Mouse (Mus musculus) forebrain, embryonic 16.5 days (tissue): ENCODE results near the gene Foxb1. TPM values are rescaled to one million over a fixed set of nuclear protein-coding genes. Genes with fewer than 3 reads are reported as not detected.

Experiments
- ATAC-seq: fragments of 200-750 bp; cut with Nextera tagmentation; 2 replicates; pipeline ENCODE4 v1.8.0; 2017; ENCODE audit warnings: mild to moderate bottlenecking, moderate library complexity
- H3K27ac ChIP-seq: fragments of 300-500 bp; sonication (generic); 2 replicates; pipeline ENCODE4 v1.5.1; 2014; ENCODE audit warnings: low read length, control low read depth
- H3K27me3 ChIP-seq: fragments of 300-500 bp; sonication (generic); replicated peaks from 2 replicates; pipeline ENCODE4 v1.6.1; 2014; ENCODE audit warnings: low read length; ENCODE audit not compliant: control insufficient read depth, insufficient read depth
- H3K36me3 ChIP-seq: fragments of 300-500 bp; sonication (generic); 2 replicates; pipeline ENCODE4 v1.6.1; 2014; ENCODE audit not compliant: control insufficient read depth, insufficient read depth
- H3K4me1 ChIP-seq: fragments of 300-500 bp; sonication (generic); replicated peaks from 2 replicates; pipeline ENCODE4 v1.6.1; 2014; ENCODE audit warnings: low read length; ENCODE audit not compliant: control insufficient read depth, insufficient read depth
- H3K4me2 ChIP-seq: fragments of 300-500 bp; sonication (generic); 2 replicates; pipeline ENCODE4 v1.6.1; 2014; ENCODE audit warnings: mild to moderate bottlenecking, low read length, control low read depth
- H3K4me3 ChIP-seq: fragments of 300-500 bp; sonication (generic); replicated peaks from 2 replicates; pipeline ENCODE4 v1.5.1; 2014; ENCODE audit warnings: mild to moderate bottlenecking, low read length, control low read depth
- H3K9ac ChIP-seq: fragments of 300-500 bp; sonication (generic); replicated peaks from 2 replicates; pipeline ENCODE4 v1.6.1; 2014; ENCODE audit warnings: low read depth, low read length, control low read depth
- H3K9me3 ChIP-seq: fragments of 300-500 bp; sonication (generic); 2 replicates; pipeline ENCODE4 v1.6.1; 2016; ENCODE audit warnings: low read length; ENCODE audit not compliant: control insufficient read depth
- WGBS: fragments of 180-500 bp; shearing (Covaris S2); extraction: QIAGEN DNeasy Blood & Tissue Kit; methylation state at CpG from one replicate; pipeline ENCODE4 v1.1.7; 2014; 5-methylcytosine and 5-hydroxymethylcytosine counted together
- polyA plus RNA-seq: library from polyadenylated mRNA; unstranded; fragments of >200 nt; fragmentation: Nextera tagmentation; extraction: Ambion mirVana; gene quantifications from 2 replicates; pipeline ENCODE4 v1.2.1, GENCODE M21; 2015

Foxb1 gene
- polyA plus RNA-seq, 1 experiment from 2014 or later, result 0.86 TPM

GRCm38 (mm10) chr9:69766301-69766700, 5.6 kb upstream of the Foxb1 start:
- H3K4me2 ChIP-seq, result no peak overlapping the region
- H3K9ac ChIP-seq, result no peak overlapping the region
- H3K36me3 ChIP-seq, result no peaks in the 10 kb centered on the region
- ATAC-seq, result no peak
- H3K4me1 ChIP-seq, result peaks cover 8% of the 10 kb centered on the region
- no peak overlapping the region for H3K27ac ChIP-seq
- H3K4me3 ChIP-seq, result no peak overlapping the region
- peaks cover 75% of the 10 kb centered on the region for H3K27me3 ChIP-seq
- H3K9me3 ChIP-seq, result no peaks in the 10 kb centered on the region
- WGBS, result 1% methylated on average over 8 of the region's 8 CpGs

DNA sequence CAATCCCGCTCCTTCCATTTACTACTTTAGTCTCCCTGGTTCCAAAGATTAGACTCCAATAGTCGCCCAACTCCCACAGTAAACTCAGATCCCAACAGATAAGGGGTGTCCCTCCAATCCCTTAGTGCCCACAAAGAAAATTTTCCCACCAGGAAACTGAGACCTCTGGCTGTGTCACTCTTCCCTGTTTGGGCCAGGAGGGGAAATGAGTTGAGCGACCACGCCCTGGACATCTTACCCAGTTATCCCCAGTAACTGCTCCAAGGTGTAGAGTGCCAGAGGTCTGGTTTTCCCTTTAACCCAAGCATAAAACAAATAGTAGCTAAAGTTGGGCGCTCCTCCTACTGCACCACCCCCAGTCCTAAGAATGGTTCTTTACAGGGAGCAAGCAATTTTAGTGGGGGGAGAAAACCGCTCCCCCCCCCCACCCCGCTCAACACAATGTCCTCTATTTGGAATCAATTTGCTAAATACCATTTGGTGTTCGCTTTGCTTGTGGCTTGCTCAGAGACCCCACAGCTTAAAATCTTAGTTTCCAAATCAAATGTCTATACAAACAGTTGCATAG, 4.8 kb upstream of the Foxb1 start:
- Histone ChIP-seq H3K4me1 (peaks cover 8% of the 10 kb centered on the region), H3K9ac (no peak overlapping the region), H3K4me2 (no peak overlapping the region), H3K4me3 (no peak overlapping the region), H3K9me3 (no peaks in the 10 kb centered on the region), H3K27ac (no peak overlapping the region), H3K27me3 (peaks cover 76% of the 10 kb centered on the region), H3K36me3 (no peaks in the 10 kb centered on the region)
- WGBS, result under 1% methylated on average over 8 of the region's 8 CpGs
- no peak for ATAC-seq

GRCm38 (mm10) chr9:69764586-69765482, 4.1 kb upstream of the Foxb1 start:
- Histone ChIP-seq H3K4me2 (no peak overlapping the region), H3K27ac (no peak overlapping the region), H3K9me3 (no peaks in the 10 kb centered on the region), H3K9ac (no peak overlapping the region), H3K4me3 (no peak overlapping the region), H3K36me3 (no peaks in the 10 kb centered on the region), H3K4me1 (peaks cover 5% of the 10 kb centered on the region), H3K27me3 (peaks cover 78% of the 10 kb centered on the region)
- WGBS, result 1% methylated on average over 42 of the region's 42 CpGs
- no peak for ATAC-seq

DNA sequence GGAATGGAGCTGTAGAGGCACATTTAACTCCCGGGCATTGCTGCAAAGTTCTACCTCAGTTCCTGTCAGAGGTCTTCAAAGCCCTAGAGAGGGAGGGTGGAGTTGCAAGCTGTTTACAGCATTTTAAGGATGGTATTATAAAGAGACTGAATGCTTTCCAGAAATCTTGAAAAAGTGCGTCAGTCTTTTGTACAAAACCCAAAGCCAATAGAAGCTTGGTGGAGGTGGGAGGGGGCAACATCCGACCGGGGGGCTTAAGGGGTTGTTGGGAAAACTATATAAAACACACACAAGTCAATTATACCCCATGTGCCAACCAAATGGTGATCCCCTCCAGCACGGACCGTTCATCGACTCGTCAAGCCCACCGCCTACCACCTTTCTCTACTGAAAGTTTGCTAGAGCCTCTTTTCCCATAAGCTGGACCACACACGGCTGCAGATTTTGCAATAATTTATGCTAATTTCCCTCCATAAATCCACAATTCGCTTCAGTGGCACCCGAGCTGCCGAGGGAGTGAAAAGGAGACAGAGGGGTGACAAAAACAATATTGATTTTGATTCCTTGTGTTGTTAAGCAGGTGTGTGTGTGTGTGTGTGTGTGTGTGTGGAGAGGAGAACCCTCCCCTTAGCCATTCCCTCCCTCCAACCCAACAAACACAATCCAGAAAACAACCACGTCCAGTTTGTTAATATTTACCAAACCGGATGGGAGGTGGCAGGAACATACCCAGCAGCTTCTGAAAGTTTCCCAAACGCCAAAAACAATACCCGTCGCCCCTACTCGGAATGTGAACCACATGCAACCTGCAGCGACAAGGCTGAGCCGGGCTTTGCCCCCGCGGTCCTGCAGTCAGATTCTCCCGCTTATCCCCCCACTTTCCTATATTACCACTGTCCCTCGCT, 3.2 kb upstream of the Foxb1 start:
- H3K9me3 ChIP-seq, result no peaks in the 10 kb centered on the region
- under 1% methylated on average over 25 of the region's 25 CpGs for WGBS
- H3K27ac ChIP-seq, result no peak overlapping the region
- no peaks in the 10 kb centered on the region; the same call in 1 of the 2 replicates for H3K4me1 ChIP-seq
- H3K4me2 ChIP-seq, result no peak overlapping the region
- no peak for ATAC-seq
- H3K4me3 ChIP-seq, result no peak overlapping the region
- no peaks in the 10 kb centered on the region for H3K36me3 ChIP-seq
- peaks cover 78% of the 10 kb centered on the region for H3K27me3 ChIP-seq
- H3K9ac ChIP-seq, result no peak overlapping the region

GRCm38 (mm10) chr9:69762703-69763102, 2.0 kb upstream of the Foxb1 start:
- H3K4me3 ChIP-seq, result no peak overlapping the region
- no peaks in the 10 kb centered on the region; the same call in 1 of the 2 replicates for H3K4me1 ChIP-seq
- no peak overlapping the region for H3K4me2 ChIP-seq
- no peak for ATAC-seq
- H3K9me3 ChIP-seq, result no peaks in the 10 kb centered on the region
- H3K9ac ChIP-seq, result no peak overlapping the region
- under 1% methylated on average over 14 of the region's 14 CpGs for WGBS
- no peak overlapping the region for H3K27ac ChIP-seq
- H3K27me3 ChIP-seq, result peaks cover 70% of the 10 kb centered on the region
- H3K36me3 ChIP-seq, result no peaks in the 10 kb centered on the region

DNA sequence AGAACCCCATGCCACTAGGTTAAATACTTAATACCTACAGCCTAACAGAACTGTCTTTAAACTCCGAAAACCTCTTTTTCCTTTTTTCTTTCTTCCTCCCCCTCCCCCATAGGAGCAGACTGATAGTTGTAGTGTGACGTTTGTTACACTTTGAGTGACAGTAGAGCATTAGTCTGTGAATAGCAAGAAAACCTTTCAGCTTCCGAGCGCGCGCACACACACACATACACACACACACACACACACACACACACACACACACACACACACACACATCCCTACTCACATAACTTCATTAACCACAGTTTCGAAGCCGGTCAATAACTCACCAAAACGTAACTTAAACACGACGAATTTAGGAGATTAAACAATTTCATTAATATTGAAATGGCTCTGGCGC, 1.5 kb upstream of the Foxb1 start:
- H3K4me3 ChIP-seq, result no peak overlapping the region
- H3K9me3 ChIP-seq, result no peaks in the 10 kb centered on the region
- peaks cover 68% of the 10 kb centered on the region for H3K27me3 ChIP-seq
- H3K4me2 ChIP-seq, result no peak overlapping the region
- ATAC-seq, result no peak
- no peak overlapping the region for H3K27ac ChIP-seq
- H3K4me1 ChIP-seq, result no peaks in the 10 kb centered on the region; the same call in 1 of the 2 replicates
- H3K9ac ChIP-seq, result no peak overlapping the region
- WGBS, result 0% methylated on average over 12 of the region's 12 CpGs
- H3K36me3 ChIP-seq, result no peaks in the 10 kb centered on the region

- Histone ChIP-seq H3K4me2 (no peak overlapping the region), H3K27ac (no peak overlapping the region), H3K27me3 (peaks cover 67% of the 10 kb centered on the region), H3K4me3 (no peak overlapping the region), H3K9me3 (no peaks in the 10 kb centered on the region), H3K36me3 (no peaks in the 10 kb centered on the region), H3K4me1 (no peaks in the 10 kb centered on the region; the same call in 1 of the 2 replicates), H3K9ac (no peak overlapping the region)
- no peak for ATAC-seq
- 0% methylated on average over 10 of the region's 10 CpGs for WGBS
Measured at GRCm38 (mm10) chr9:69761569-69761968, 829 bp upstream of the Foxb1 start.

GRCm38 (mm10) chr9:69759721-69760221, 969 bp downstream of the Foxb1 start:
- H3K4me3 ChIP-seq, result no peak overlapping the region
- no peak overlapping the region; the same call in 1 of the 2 replicates for H3K4me2 ChIP-seq
- H3K9me3 ChIP-seq, result no peaks in the 10 kb centered on the region
- WGBS, result under 1% methylated on average over 44 of the region's 44 CpGs
- H3K9ac ChIP-seq, result no peak overlapping the region
- H3K4me1 ChIP-seq, result no peaks in the 10 kb centered on the region; the same call in 1 of the 2 replicates
- ATAC-seq, result no peak
- H3K27me3 ChIP-seq, result peaks cover 71% of the 10 kb centered on the region
- no peak overlapping the region for H3K27ac ChIP-seq
- no peaks in the 10 kb centered on the region for H3K36me3 ChIP-seq
